Mouse (Mus musculus): ENCODE results near the gene Gm10277.

- TF ChIP-seq CTCF (IDR thresholded peaks at IDR 0.05; ENCODE audit: borderline replicate concordance, insufficient read depth, low read depth, low read length) (no peak), POLR2A (IDR thresholded peaks at IDR 0.05; ENCODE audit: borderline replicate concordance, insufficient read depth, low read length) (no peak)
Measured at GRCm38 (mm10) chr11:77829043-77829841, 41.7 kb upstream of the Gm10277 start.

All from cerebellum, adult 2 months (tissue).